Mouse (Mus musculus) bone marrow, adult 2 months (tissue): ENCODE data around the gene Hbb-bt. TPM values are rescaled to one million over a fixed set of nuclear protein-coding genes. Genes with fewer than 3 reads are reported as not detected.
"Not testable (repeated sequence)": the region's sequence is repeated elsewhere in the genome, so short reads cannot be mapped to it uniquely, and the experiment has no call there.

Experiments
- H3K27ac ChIP-seq: fragments of 200-500 bp; 2 replicates; pipeline ENCODE4 v1.5.1; 2012; ENCODE audit warnings: low read depth, mild to moderate bottlenecking, control low read depth, inconsistent platforms, low read length; ENCODE audit not compliant: control insufficient read depth, poor library complexity, insufficient read depth
- H3K4me1 ChIP-seq: fragments of 200-500 bp; 2 replicates; pipeline ENCODE4 v1.6.1; 2011; ENCODE audit warnings: low read length; ENCODE audit not compliant: control insufficient read depth, insufficient read depth
- H3K4me3 ChIP-seq: fragments of 200-500 bp; replicated peaks from 2 replicates; pipeline ENCODE3; 2011; ENCODE audit warnings: mild to moderate bottlenecking, low read depth, low read length, control low read depth; ENCODE audit not compliant: control insufficient read depth
- CTCF ChIP-seq: fragments of 200-500 bp; IDR thresholded peaks from 2 replicates; pipeline ENCODE4 v1.5.1; 2011; ENCODE audit warnings: low read length, control low read depth; ENCODE audit not compliant: control insufficient read depth, insufficient read depth
- POLR2A ChIP-seq: fragments of 200-500 bp; IDR thresholded peaks from 2 replicates; pipeline ENCODE4 v1.6.1; 2011; ENCODE audit warnings: low read depth, mild to moderate bottlenecking, control low read depth, low read length, borderline replicate concordance; ENCODE audit not compliant: control insufficient read depth
- WGBS: fragments of 180-500 bp; shearing (Covaris S2); methylation state at CpG from one replicate; pipeline ENCODE4 v1.1.7; 2018; 5-methylcytosine and 5-hydroxymethylcytosine counted together
- polyA plus RNA-seq: library from polyadenylated mRNA; stranded (reverse); fragments of >200 nt; gene quantifications from 2 replicates; pipeline ENCODE4 v1.2.4, GENCODE M21; 2011; ENCODE audit warnings: low replicate concordance; ENCODE audit not compliant: missing spikeins, insufficient read depth, insufficient read length

Hbb-bt gene
- polyA plus RNA-seq, 1 experiment = 16,360 TPM

DNA sequence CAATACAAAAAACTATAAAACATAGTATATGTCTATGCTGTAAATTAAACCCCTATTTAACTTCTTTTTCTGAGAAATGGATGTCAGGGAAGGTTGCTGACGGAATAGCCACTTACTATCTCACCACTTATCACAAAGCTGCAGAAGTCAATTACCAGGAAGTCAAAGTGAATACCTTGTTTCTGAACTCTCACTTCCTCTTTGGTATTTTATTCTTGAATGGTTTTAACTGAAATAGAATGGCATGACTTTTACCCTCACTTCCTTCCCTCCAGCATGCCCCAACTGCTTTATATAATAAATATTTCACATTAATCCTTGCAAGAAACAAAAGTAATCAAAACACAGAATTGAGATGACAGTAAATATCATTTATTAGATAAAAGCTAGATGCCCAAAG is 1.6 kb downstream of the Hbb-bt start:
- 0% methylated on average over 1 of the region's 1 CpGs for WGBS
- peak overlapping the region; percentile 65 for H3K4me3 ChIP-seq
- no peak for TF ChIP-seq POLR2A
- TF ChIP-seq CTCF = no peak
- no peaks in the 10 kb centered on the region; the same call in 1 of the 2 replicates for H3K4me1 ChIP-seq
- H3K27ac ChIP-seq = peak overlapping the region; percentile 94

DNA sequence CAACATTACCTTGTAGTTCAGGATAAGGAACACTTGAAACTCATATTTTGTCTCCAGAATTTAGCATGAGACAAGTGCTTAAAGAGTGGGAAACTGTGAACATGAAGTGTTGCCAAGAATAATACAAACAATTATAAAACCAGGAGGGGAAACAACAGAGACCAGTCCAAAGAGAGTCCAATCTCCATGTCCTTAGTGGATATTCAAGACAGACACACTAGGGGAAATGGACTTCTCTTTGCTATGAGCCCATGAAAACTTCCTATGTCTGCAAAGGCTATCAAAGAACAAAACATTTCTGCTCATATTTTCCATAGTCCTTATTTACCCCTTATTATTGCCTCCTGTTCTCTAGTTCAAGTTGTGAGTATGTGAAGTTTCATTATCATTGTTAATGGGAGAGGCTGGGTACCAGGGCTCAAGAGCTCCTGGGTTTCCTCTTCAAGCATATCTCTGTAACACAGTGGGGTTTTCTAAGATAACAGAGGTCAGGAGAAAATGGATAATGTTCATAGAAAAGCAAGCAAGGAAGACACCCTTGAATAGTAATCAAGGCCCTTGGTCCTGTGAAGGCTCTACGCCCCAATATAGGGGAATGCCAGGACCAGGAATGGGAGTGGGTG is 2.5 kb downstream of the Hbb-bt start:
- WGBS = 64% methylated on average over 1 of the region's 1 CpGs
- H3K27ac ChIP-seq = no peak overlapping the region
- no peaks in the 10 kb centered on the region; the same call in 1 of the 2 replicates for H3K4me1 ChIP-seq
- peak overlapping the region; percentile 34 for H3K4me3 ChIP-seq
- TF ChIP-seq CTCF (no peak), POLR2A (no peak)

DNA sequence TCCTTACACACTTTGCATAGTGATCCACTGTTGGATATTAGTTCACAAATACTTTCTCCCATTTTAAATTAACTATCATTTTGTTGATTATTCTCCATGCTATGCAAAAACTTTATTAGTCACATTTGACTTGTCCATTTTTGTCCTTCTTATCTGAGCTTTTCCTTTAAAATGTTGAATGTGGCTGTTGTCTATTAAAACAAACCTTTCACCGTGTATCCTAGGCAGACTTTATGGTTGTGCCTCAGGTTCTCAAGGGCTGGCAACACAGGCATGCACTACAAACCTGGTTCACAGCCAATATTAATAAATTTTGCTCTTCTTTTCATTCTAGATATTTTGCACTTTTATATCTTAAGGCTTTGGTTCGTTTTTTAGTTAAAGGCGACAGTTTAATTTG is 3.0 kb downstream of the Hbb-bt start:
- WGBS = 62% methylated on average over 3 of the region's 3 CpGs
- H3K4me3 ChIP-seq = no peak overlapping the region
- no peaks in the 10 kb centered on the region; the same call in 1 of the 2 replicates for H3K4me1 ChIP-seq
- TF ChIP-seq CTCF (no peak), POLR2A (no peak)
- no peak overlapping the region for H3K27ac ChIP-seq

DNA sequence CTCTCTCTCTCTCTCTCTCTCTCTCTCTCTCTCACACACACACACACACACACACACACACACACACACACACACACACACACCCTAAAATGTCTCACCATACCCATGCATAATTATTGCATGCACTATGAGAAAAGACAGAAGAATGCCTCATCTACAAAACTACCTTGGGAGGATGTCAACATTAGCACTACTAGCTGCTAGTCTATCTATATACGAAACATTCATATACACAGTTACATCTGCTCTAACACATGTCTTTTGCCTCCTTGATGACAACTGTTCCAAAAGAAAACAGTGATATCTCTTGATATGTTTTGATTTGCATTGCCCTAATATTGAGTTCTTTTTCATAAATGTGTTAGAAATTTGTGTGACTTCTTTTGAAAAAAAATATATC is 3.5 kb downstream of the Hbb-bt start:
- TF ChIP-seq CTCF = no peak
- no peak for TF ChIP-seq POLR2A
- 53% methylated on average over 1 of the region's 1 CpGs for WGBS

DNA sequence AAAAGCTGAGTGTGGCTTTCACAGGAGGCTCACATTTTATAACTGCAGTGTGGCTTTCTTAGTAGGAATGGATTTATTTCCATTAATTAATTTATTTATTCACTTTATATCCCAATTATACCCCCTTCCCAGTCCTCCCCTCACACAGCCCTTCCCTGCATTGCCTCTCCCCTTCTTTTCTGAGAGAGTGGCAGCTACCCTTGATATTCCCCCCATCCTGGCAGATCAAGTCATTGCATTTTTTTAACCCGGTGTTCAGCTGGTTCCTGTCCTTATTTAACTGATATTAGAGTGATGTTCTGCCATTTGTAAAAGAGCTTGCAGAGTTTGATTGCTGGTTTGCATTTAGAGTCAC is 4.0 kb downstream of the Hbb-bt start:
- Histone ChIP-seq H3K4me3 (no peak overlapping the region), H3K27ac (peak overlapping the region; percentile 67; the same call in 1 of the 2 replicates), H3K4me1 (no peaks in the 10 kb centered on the region; the same call in 1 of the 2 replicates)
- no peak for TF ChIP-seq CTCF
- WGBS = 14% methylated on average over 1 of the region's 1 CpGs

More for the DNA sequence above, 3.5 kb downstream of the Hbb-bt start:
- Histone ChIP-seq H3K4me1 (no peaks in the 10 kb centered on the region; the same call in 1 of the 2 replicates), H3K27ac (no peak overlapping the region), H3K4me3 (no peak overlapping the region)

DNA sequence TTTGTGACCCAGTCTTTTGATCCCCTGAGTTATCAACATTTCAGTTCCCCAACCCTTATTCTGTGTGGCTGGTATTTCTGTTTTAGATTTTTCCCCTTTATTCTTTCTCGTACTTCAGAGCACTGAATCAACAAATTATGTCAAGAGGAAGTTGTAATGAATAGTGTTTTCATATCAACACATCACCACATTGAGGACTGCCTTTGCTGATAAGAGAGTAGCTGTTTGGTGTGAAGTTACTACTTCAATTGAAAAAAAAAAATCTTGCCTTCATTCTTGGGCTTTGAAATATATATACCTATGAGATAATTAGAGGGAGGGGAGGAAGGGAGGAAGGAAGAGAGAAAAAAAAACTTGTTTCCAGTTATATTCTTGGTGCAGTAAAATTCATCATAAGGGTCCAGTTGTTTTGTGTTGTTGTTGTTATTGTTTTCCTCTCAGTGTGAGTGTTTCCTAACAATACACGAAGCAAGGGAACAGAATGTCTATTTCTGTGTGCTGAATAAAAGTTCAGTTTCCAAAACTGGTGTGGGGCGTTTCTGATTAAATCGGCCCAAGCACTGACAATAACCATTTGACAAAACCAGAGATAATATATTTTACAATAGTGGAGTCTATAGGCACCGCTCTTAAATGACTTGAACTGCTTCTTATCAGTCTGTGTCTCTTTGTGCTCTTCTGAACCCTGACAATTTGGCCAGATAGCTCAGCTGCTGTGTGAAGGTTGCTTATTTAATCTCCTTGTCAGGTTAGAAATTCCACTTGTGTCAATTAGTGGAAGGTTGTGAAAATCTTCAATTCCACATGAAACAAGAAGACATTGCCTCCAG is 4.6 kb downstream of the Hbb-bt start:
- Histone ChIP-seq H3K27ac (no peak overlapping the region), H3K4me3 (no peak overlapping the region), H3K4me1 (no peaks in the 10 kb centered on the region; the same call in 1 of the 2 replicates)
- TF ChIP-seq POLR2A (no peak), CTCF (no peak)
- WGBS = 21% methylated on average over 5 of the region's 5 CpGs

GRCm38 (mm10) chr7:103808120-103808519 is 5.7 kb downstream of the Hbb-bt start:
- WGBS = 50% methylated on average over 2 of the region's 2 CpGs
- H3K4me3 ChIP-seq, H3K27ac ChIP-seq, H3K4me1 ChIP-seq: not testable (repeated sequence)

DNA sequence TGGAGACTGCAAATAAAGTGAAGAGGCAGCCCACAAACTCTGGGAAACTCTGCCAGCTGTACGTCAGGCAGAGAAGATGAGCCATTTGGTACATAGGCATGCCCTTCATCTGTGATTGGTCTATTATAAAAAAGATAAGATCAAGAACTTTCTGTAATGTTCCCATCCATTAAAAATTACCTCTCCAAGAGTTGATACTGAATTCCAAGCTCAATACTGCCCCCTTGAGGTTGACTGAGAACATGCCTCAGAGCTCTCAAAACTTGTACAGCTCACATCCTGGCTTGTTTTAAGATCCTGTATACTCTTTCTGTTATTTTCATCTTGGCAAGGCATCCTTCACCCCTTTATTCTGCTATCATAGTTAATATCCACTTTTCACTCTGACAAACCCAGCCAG is 6.9 kb downstream of the Hbb-bt start:
- Histone ChIP-seq H3K27ac (no peak overlapping the region), H3K4me3 (no peak overlapping the region), H3K4me1 (no peaks in the 10 kb centered on the region)
- TF ChIP-seq POLR2A (no peak), CTCF (peak; percentile 14; the same call in 1 of the 2 replicates)
- WGBS = 44% methylated on average over 1 of the region's 1 CpGs
